18 mouse cellular contexts compared by ENCODE assay signal in the genomic region with DNA sequence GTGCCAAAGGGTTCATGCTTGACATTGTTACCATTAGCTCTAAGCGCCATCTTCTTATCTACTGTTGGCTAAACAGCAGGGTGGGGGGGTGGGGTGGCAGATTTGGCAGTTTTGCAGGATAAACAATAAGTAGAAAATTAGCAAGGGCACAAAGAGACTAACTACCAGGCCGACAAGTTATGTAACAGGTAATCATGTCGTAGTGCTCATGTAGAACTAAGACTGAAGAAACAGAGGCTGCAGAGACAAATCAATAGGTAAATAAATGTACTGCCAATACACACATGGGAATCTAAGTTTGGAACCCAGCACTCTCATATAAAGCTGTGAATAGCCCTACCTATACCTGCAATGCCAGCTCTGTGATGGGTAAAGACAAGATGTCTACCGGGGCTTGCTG.
DNase-seq lines count a peak whose midpoint lies in the region; ATAC-seq and TF ChIP-seq lines count a peak whose summit lies in the region.
"Had no signal": no experiment of that assay in that cellular context is flagged by ENCODE, and none has a peak within 500 bp of the region (broad histone marks: within the 10 kb centered on the region; RNA-seq: fewer than 3 reads in every experiment).

No protein-coding gene starts in this region.

- no peaks in the 10 kb centered on the region for H3K79me2 ChIP-seq in liver, adult 2 months (ENCODE audit: control insufficient read depth, insufficient read depth, low read length)

- H3K4me2 ChIP-seq in liver, embryonic 12.5 days, result no peak overlapping the region
- H3K4me2 ChIP-seq in liver, embryonic 14.5 days (ENCODE audit: low read depth), result no peak overlapping the region
- H3K4me2 ChIP-seq: embryonic facial prominence, embryonic 12.5 days; forebrain, embryonic 13.5 days; forebrain, embryonic 15.5 days had no signal

- peaks cover 4% of the 10 kb centered on the region; the same call in 1 of the 2 replicates for H3K4me1 ChIP-seq in liver, adult 2 months (ENCODE audit: control insufficient read depth, insufficient read depth, low read length)
- 0 out of 2 replicates have a peak, but pooled peaks cover 7% of the 10 kb centered on the region for H3K4me1 ChIP-seq in liver, embryonic 12.5 days
- H3K4me1 ChIP-seq in liver, embryonic 14.5 days (replicated peaks; ENCODE audit: control insufficient read depth in 2 of 2, insufficient read depth in 2 of 2, low read length in 1 of 2), result no peaks in the 10 kb centered on the region; a peak in 1 of 4 replicates
- H3K4me1 ChIP-seq: embryonic facial prominence, embryonic 10.5 days; embryonic facial prominence, embryonic 12.5 days had no signal

- no peak overlapping the region for H3K9ac ChIP-seq in liver, adult 2 months (ENCODE audit: low read depth, low read length)
- no peak overlapping the region for H3K9ac ChIP-seq in liver, embryonic 12.5 days
- H3K9ac ChIP-seq in liver, embryonic 14.5 days (replicated peaks), result no peak overlapping the region
- H3K9ac ChIP-seq: embryonic facial prominence, embryonic 12.5 days; forebrain, embryonic 13.5 days; forebrain, embryonic 15.5 days; forebrain, postnatal 0 days had no signal

- peak; percentile 92 for DNase-seq in liver, adult 2 months (ENCODE audit: extremely low read depth, low read depth, low spot score)
- no peak for DNase-seq in liver, embryonic 14.5 days (ENCODE audit: low read depth in 3 of 3, low spot score in 3 of 3)
- no peak for DNase-seq in spleen, postnatal 10 days (ENCODE audit: low spot score in 2 of 2)
- DNase-seq in thymus, postnatal 14 days, result no peak
- DNase-seq: adrenal gland, adult 2 months; adrenal gland, postnatal 10 days; adrenal gland, postnatal 25 days; cerebellum, adult 11 months; cerebellum, adult 18-20 months; cerebellum, adult 8-10 months; cerebellum, postnatal 10 days; cerebellum, postnatal 25 days; forebrain, postnatal 0 days had no signal

- WGBS in liver, adult 2 months, result 14% methylated on average over 4 of the region's 4 CpGs
- 69% methylated on average over 4 of the region's 4 CpGs for WGBS in liver, embryonic 12.5 days (ENCODE audit: insufficient replicate concordance)
- WGBS in liver, embryonic 14.5 days (ENCODE audit: insufficient replicate concordance), result 62% methylated on average over 4 of the region's 4 CpGs

- no peak for TF ChIP-seq POLR2A in liver, adult 2 months (IDR thresholded peaks at IDR 0.05; ENCODE audit: extremely low read depth, insufficient read depth, low read length)

- peaks cover 2% of the 10 kb centered on the region; the same call in 1 of the 2 replicates for H3K27me3 ChIP-seq in liver, adult 2 months (ENCODE audit: control insufficient read depth, insufficient read depth, low read length)
- no peaks in the 10 kb centered on the region for H3K27me3 ChIP-seq in liver, embryonic 12.5 days (replicated peaks)
- H3K27me3 ChIP-seq in liver, embryonic 14.5 days (ENCODE audit: control insufficient read depth, insufficient read depth, low read length), result no peaks in the 10 kb centered on the region
- H3K27me3 ChIP-seq: embryonic facial prominence, embryonic 12.5 days; forebrain, embryonic 13.5 days; forebrain, embryonic 15.5 days had no signal

- TF ChIP-seq CTCF in liver, adult 2 months (IDR thresholded peaks at IDR 0.05; ENCODE audit: low read depth, low read length), result no peak
- no peak for TF ChIP-seq CTCF in liver, embryonic 14.5 days (IDR thresholded peaks at IDR 0.05; ENCODE audit: low read depth)

- H3K27ac ChIP-seq in liver, adult 2 months (replicated peaks; ENCODE audit: insufficient read depth, low read depth, low read length), result no peak overlapping the region
- H3K27ac ChIP-seq in liver, embryonic 12.5 days, result no peak overlapping the region
- H3K27ac ChIP-seq in liver, embryonic 14.5 days, result no peak overlapping the region
- H3K27ac ChIP-seq: embryonic facial prominence, embryonic 10.5 days; embryonic facial prominence, embryonic 12.5 days; forebrain, embryonic 13.5 days; forebrain, embryonic 15.5 days had no signal

- H3K36me3 ChIP-seq in liver, adult 2 months (ENCODE audit: control insufficient read depth, insufficient read depth, low read length), result no peaks in the 10 kb centered on the region
- no peaks in the 10 kb centered on the region for H3K36me3 ChIP-seq in liver, embryonic 12.5 days
- H3K36me3 ChIP-seq in liver, embryonic 14.5 days (replicated peaks; ENCODE audit: control insufficient read depth, insufficient read depth, low read depth), result no peaks in the 10 kb centered on the region
- H3K36me3 ChIP-seq: embryonic facial prominence, embryonic 10.5 days; embryonic facial prominence, embryonic 12.5 days; forebrain, embryonic 15.5 days had no signal

- no peak for TF ChIP-seq EP300 in liver, embryonic 14.5 days (IDR thresholded peaks at IDR 0.05; ENCODE audit: low read depth)

- ATAC-seq in liver, embryonic 12.5 days, result no peak
- 0 out of 2 replicates have a peak, but pooled peaks have one; percentile 18 for ATAC-seq in liver, embryonic 14.5 days (ENCODE audit: insufficient read depth)
- ATAC-seq: forebrain, embryonic 13.5 days; forebrain, embryonic 15.5 days; forebrain, postnatal 0 days had no signal

- H3K4me3 ChIP-seq in liver, adult 2 months (ENCODE audit: insufficient read depth, low read depth, low read length), result no peak overlapping the region
- no peak overlapping the region for H3K4me3 ChIP-seq in liver, embryonic 12.5 days
- H3K4me3 ChIP-seq in liver, embryonic 14.5 days (ENCODE audit: insufficient read depth in 1 of 2, low read depth in 2 of 2, low read length in 2 of 2), result no peak overlapping the region
- H3K4me3 ChIP-seq: embryonic facial prominence, embryonic 10.5 days; embryonic facial prominence, embryonic 12.5 days; forebrain, embryonic 13.5 days; forebrain, embryonic 15.5 days had no signal

- no peaks in the 10 kb centered on the region for H3K9me3 ChIP-seq in liver, embryonic 12.5 days (replicated peaks)
- no peaks in the 10 kb centered on the region for H3K9me3 ChIP-seq in liver, embryonic 14.5 days (ENCODE audit: control insufficient read depth, low read length)
- H3K9me3 ChIP-seq: embryonic facial prominence, embryonic 10.5 days; embryonic facial prominence, embryonic 12.5 days; forebrain, embryonic 13.5 days; forebrain, embryonic 15.5 days had no signal
